Mouse (Mus musculus) midbrain, embryonic 14.5 days (tissue): ENCODE data around the gene Slc31a2. TPM values are rescaled to one million over a fixed set of nuclear protein-coding genes. Genes with fewer than 3 reads are reported as not detected.

Source experiments
- ATAC-seq: fragments of 200-750 bp; cut with Nextera tagmentation; 2 replicates; pipeline ENCODE4 v1.8.0; 2017; ENCODE audit warnings: moderate number of reproducible peaks, moderate library complexity; ENCODE audit not compliant: low FRiP score, low TSS enrichment
- DNase-seq: peaks from one replicate; pipeline ENCODE4 v3.0.0-alpha.2; 2015
- H3K27ac ChIP-seq: fragments of 300-500 bp; sonication (generic); replicated peaks from 2 replicates; pipeline ENCODE4 v1.5.1; 2014; ENCODE audit warnings: mild to moderate bottlenecking, low read depth, low read length, moderate library complexity
- H3K27me3 ChIP-seq: fragments of 300-500 bp; sonication (generic); 2 replicates; pipeline ENCODE4 v1.6.1; 2014; ENCODE audit warnings: low read length, control low read depth, mixed read lengths; ENCODE audit not compliant: control insufficient read depth, insufficient read depth
- H3K36me3 ChIP-seq: fragments of 300-500 bp; sonication (generic); 2 replicates; pipeline ENCODE4 v1.6.1; 2014; ENCODE audit warnings: low read length, control low read depth; ENCODE audit not compliant: control insufficient read depth, insufficient read depth
- H3K4me1 ChIP-seq: fragments of 300-500 bp; sonication (generic); 2 replicates; pipeline ENCODE4 v1.6.1; 2014; ENCODE audit warnings: mild to moderate bottlenecking, antibody characterized with exemption, low read length, control low read depth; ENCODE audit not compliant: control insufficient read depth, insufficient read depth
- H3K4me2 ChIP-seq: fragments of 300-500 bp; sonication (generic); 2 replicates; pipeline ENCODE4 v1.6.1; 2014; ENCODE audit warnings: mild to moderate bottlenecking, low read length, moderate library complexity
- H3K4me3 ChIP-seq: fragments of 300-500 bp; sonication (generic); replicated peaks from 2 replicates; pipeline ENCODE4 v1.5.1; 2014; ENCODE audit warnings: low read depth, low read length
- H3K9ac ChIP-seq: fragments of 300-500 bp; sonication (generic); replicated peaks from 2 replicates; pipeline ENCODE4 v1.6.1; 2014; ENCODE audit warnings: mild to moderate bottlenecking, low read length, moderate library complexity
- H3K9me3 ChIP-seq: fragments of 300-500 bp; sonication (generic); 2 replicates; pipeline ENCODE4 v1.6.1; 2016; ENCODE audit warnings: low read length, control low read depth, mixed read lengths; ENCODE audit not compliant: control insufficient read depth
- WGBS: fragments of 180-500 bp; shearing (Covaris S2); extraction: QIAGEN DNeasy Blood & Tissue Kit; methylation state at CpG from one replicate; pipeline ENCODE4 v1.1.7; 2014; 5-methylcytosine and 5-hydroxymethylcytosine counted together
- polyA plus RNA-seq: library from polyadenylated mRNA; unstranded; fragments of >200 nt; fragmentation: Nextera tagmentation; extraction: Ambion mirVana; gene quantifications from 2 replicates; pipeline ENCODE4 v1.2.1, GENCODE M21; 2014

The Slc31a2 gene
- polyA plus RNA-seq, 1 experiment from 2014 or later = 10.2 TPM

DNA sequence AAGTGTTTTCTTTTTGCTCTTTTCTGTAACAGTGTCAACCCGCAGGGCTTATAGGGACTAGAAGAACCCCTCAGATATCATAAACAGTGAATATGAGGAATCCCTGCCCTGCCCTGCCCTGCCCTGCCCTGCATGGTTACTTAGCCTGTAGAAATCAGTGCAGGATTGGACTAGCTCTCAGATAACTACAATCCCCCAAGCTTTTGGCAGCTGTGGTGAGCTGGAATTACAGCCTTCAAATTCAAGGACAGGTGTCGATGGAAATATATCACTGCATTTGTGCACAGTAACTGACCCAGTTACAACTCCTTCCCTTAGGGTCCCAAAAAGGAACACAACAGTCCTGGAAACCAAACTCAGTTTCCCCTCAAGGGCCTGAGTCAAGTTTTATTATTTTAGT, 37.6 kb downstream of the Slc31a2 start:
- no peaks in the 10 kb centered on the region for H3K4me1 ChIP-seq
- ATAC-seq (no peak), DNase-seq (no peak)
- no peaks in the 10 kb centered on the region for H3K9me3 ChIP-seq
- H3K4me3 ChIP-seq = no peak overlapping the region
- H3K27ac ChIP-seq = no peak overlapping the region
- H3K36me3 ChIP-seq = peaks cover 89% of the 10 kb centered on the region
- no peaks in the 10 kb centered on the region for H3K27me3 ChIP-seq
- 90% methylated on average over 2 of the region's 2 CpGs for WGBS
- H3K4me2 ChIP-seq = no peak overlapping the region
- no peak overlapping the region for H3K9ac ChIP-seq

DNA sequence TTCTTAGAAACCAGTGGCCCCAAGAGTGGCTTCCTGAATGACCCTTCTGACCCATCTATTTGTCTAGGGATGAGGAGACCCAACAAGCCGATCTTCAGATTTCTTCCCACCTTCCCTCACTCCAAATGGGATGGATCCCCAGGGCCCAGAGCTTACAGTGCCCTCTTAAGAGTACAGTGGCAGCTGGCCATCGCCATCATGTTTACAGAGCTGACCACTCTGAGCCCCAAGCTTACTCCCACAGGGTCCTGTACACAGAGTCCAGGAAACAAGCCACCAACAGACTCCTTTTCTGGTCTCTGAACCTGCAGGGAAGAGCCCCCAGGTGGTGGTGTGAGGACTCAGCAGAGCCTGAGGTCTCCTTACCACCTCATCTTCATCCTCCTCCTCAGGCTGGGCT, 40.4 kb downstream of the Slc31a2 start:
- no peak for DNase-seq
- ATAC-seq = no peak
- Histone ChIP-seq H3K27me3 (no peaks in the 10 kb centered on the region), H3K4me3 (no peak overlapping the region), H3K9me3 (no peaks in the 10 kb centered on the region), H3K27ac (no peak overlapping the region), H3K9ac (no peak overlapping the region), H3K4me2 (no peak overlapping the region), H3K4me1 (no peaks in the 10 kb centered on the region), H3K36me3 (peaks cover 93% of the 10 kb centered on the region)
- WGBS = 84% methylated on average over 2 of the region's 2 CpGs

DNA sequence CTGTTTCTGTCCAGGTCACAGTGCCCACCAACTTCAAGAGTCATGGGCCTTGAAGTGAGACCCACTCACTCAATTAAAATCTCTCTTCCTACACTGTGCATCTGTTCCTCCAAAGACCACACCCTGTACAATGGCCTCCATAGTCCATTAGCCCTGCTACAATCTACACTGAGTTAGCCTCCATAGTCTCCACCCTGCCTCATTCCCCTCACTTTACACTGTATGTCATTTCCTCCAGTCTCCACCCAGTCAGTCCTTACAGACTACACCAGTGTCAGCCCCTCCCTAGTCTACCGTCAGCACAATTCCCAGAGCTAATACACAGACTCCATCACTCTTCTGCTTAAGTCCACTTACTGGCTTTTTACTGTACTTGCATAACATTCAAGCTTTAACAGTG, 40.9 kb downstream of the Slc31a2 start:
- Histone ChIP-seq H3K4me1 (no peaks in the 10 kb centered on the region), H3K27ac (no peak overlapping the region), H3K9me3 (no peaks in the 10 kb centered on the region), H3K36me3 (peaks cover 94% of the 10 kb centered on the region), H3K4me3 (no peak overlapping the region), H3K27me3 (no peaks in the 10 kb centered on the region), H3K4me2 (no peak overlapping the region), H3K9ac (no peak overlapping the region)
- ATAC-seq (no peak), DNase-seq (no peak)
- WGBS = 94% methylated on average over 1 of the region's 1 CpGs

DNA sequence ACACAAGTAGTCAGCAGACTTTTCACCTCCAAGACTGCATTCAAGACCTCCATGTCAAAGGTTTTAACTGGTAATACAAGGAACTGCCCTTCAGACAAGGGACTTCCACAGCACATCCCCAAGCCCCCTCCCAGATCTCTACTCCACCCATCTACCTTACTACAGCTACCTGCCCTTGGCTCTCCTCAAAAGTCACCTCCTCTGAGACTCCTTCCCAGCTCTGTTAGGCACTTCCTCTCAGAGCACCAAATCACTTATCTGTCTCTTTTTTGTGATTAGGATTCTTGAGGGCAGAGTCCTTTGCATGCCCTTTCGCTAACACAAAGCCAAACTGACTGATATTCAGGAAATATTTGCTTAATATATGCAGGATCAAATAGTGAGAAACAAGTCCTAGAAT, 43.9 kb downstream of the Slc31a2 start:
- Histone ChIP-seq H3K4me2 (no peak overlapping the region), H3K36me3 (peaks cover 68% of the 10 kb centered on the region)
- no peak for ATAC-seq

DNA sequence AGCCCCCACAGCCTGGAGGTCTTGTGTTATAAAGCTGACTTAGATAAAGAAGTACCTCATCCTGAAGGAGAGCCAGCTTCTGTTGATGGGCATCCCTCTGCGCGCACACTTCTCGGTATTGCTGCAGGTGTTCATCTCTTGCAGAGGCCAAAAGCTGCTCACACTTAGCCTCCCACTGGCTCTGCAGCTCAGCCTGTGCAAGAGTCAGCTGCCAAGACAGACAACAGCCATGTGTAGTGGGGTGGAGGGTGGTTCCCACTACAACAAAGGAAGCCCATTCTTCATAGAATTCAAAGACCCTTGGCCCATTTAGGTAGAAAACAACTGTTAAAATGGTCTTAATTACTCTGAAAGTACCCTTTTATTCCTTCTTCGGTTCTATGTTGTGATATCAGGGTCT, 44.5 kb downstream of the Slc31a2 start:
- H3K27me3 ChIP-seq = no peaks in the 10 kb centered on the region
- WGBS = 85% methylated on average over 4 of the region's 4 CpGs
- DNase-seq (no peak), ATAC-seq (no peak)
- no peak overlapping the region for H3K4me3 ChIP-seq
- H3K9me3 ChIP-seq = no peaks in the 10 kb centered on the region
- no peaks in the 10 kb centered on the region for H3K4me1 ChIP-seq
- H3K9ac ChIP-seq = no peak overlapping the region
- H3K4me2 ChIP-seq = no peak overlapping the region
- peaks cover 63% of the 10 kb centered on the region for H3K36me3 ChIP-seq
- no peak overlapping the region for H3K27ac ChIP-seq

More for the DNA sequence above, 43.9 kb downstream of the Slc31a2 start:
- no peak overlapping the region for H3K27ac ChIP-seq
- no peaks in the 10 kb centered on the region for H3K27me3 ChIP-seq
- H3K4me1 ChIP-seq = no peaks in the 10 kb centered on the region
- WGBS = 100% methylated on average over 1 of the region's 1 CpGs
- no peak for DNase-seq
- H3K9me3 ChIP-seq = no peaks in the 10 kb centered on the region
- H3K4me3 ChIP-seq = no peak overlapping the region
- no peak overlapping the region for H3K9ac ChIP-seq

DNA sequence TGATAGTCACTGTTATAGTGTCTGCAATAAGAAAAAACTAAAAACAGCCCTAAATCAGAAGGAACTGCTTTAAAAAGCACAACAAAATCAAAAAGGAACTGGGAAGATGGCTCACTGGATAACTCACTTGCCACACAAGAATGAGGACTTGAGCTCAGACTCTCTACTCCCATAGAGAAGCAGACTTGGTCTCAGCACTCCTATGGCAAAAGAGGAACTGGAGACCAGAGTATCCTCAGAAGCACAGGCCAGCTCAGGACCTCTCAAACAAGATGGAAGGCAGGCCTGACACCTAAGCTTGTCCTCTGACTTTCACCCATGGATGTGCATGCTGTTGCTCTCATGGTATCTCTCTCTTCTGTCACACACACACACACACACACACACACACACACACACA, 46.0 kb downstream of the Slc31a2 start:
- H3K9me3 ChIP-seq = no peaks in the 10 kb centered on the region
- no peaks in the 10 kb centered on the region for H3K4me1 ChIP-seq
- no peaks in the 10 kb centered on the region for H3K27me3 ChIP-seq
- ATAC-seq (no peak), DNase-seq (no peak)
- no peak overlapping the region for H3K4me2 ChIP-seq
- H3K9ac ChIP-seq = no peak overlapping the region
- H3K4me3 ChIP-seq = no peak overlapping the region
- no peak overlapping the region for H3K27ac ChIP-seq
- H3K36me3 ChIP-seq = peaks cover 56% of the 10 kb centered on the region

DNA sequence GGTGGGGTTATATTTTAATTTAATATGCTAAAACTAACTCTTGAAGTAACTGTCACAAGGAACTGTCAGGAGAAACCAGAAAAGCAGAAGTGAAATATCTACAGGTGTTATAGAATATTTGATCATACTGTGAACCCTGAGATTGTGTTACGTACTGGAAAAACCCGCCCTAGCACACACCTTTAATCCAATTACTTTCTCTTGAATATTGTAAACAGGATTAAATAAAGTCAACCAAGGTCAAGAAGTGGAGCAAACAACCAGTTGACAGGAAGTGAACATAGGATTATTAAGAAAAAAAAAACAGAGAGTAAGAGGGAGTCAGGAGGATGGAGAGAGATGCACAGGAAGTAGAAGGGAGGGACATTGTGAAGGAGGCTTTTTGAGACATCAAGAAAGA, 50.5 kb downstream of the Slc31a2 start:
- 96% methylated on average over 2 of the region's 2 CpGs for WGBS
- Histone ChIP-seq H3K4me1 (no peaks in the 10 kb centered on the region), H3K36me3 (peaks cover 31% of the 10 kb centered on the region), H3K27ac (no peak overlapping the region), H3K27me3 (no peaks in the 10 kb centered on the region), H3K4me2 (no peak overlapping the region), H3K4me3 (no peak overlapping the region), H3K9me3 (no peaks in the 10 kb centered on the region), H3K9ac (no peak overlapping the region)
- ATAC-seq = no peak
- DNase-seq = no peak

DNA sequence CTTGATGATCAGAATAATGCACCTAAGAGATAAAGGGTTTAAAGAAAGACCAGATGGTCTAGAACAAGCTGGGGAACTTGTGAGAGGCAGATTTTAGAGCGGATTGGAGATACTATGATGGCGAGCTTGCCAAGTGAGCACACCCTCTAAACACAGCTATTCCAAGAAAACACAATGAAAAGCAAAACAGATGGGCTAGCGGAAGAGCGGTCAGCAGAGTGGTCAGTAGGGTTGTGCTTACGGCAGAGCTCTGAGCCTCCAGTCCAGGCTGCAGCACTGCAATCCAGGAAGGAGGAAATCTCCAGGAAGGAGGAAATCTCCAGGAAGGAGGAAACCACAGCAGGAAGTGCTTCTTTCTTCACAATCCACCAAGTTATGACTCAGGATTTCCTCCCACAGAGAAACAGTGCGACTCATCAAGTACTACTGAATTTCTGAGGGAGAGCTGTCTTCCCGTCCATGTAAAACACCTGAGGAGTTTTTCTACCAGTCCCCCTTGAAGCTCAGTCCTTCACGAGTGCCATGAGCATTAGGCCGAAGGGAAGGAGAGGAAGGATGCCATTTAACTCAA, 51.4 kb downstream of the Slc31a2 start:
- 91% methylated on average over 9 of the region's 9 CpGs for WGBS
- ATAC-seq (no peak), DNase-seq (no peak)
- no peaks in the 10 kb centered on the region for H3K27me3 ChIP-seq
- no peak overlapping the region for H3K4me2 ChIP-seq
- H3K36me3 ChIP-seq = peaks cover 36% of the 10 kb centered on the region
- H3K9me3 ChIP-seq = no peaks in the 10 kb centered on the region
- H3K27ac ChIP-seq = no peak overlapping the region
- no peaks in the 10 kb centered on the region for H3K4me1 ChIP-seq
- no peak overlapping the region for H3K9ac ChIP-seq
- no peak overlapping the region for H3K4me3 ChIP-seq

DNA sequence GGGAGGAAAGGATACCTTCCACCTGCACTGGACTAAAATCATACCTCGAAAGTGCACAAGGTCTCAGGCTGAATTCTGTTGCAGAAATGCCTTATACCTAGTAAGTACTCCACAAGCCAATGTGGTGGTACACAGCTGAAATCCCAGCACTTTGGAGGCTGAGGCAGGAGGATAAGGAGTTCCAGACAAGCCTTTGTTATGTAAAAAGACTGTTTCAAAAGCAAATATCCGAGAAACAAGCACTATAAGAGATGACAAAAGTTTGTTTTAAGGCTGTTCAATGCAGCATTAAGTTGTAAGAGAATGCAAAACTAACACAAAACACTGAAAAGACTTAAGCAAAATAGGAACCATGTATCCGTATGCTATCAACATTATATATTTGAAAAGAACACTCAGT, 52.2 kb downstream of the Slc31a2 start:
- Histone ChIP-seq H3K9me3 (no peaks in the 10 kb centered on the region), H3K9ac (no peak overlapping the region), H3K36me3 (peaks cover 43% of the 10 kb centered on the region), H3K4me1 (no peaks in the 10 kb centered on the region), H3K27ac (no peak overlapping the region), H3K4me2 (no peak overlapping the region), H3K4me3 (no peak overlapping the region), H3K27me3 (no peaks in the 10 kb centered on the region)
- no peak for ATAC-seq
- DNase-seq = no peak
- WGBS = 77% methylated on average over 3 of the region's 3 CpGs
